Mouse (Mus musculus): ENCODE data around the gene 4930522H14Rik. TPM values are rescaled to one million over a fixed set of nuclear protein-coding genes. Genes with fewer than 3 reads are reported as not detected.
A peak's percentile ranks its signal among the peaks of the same experiment; 100 is the strongest.

4930522H14Rik gene
- total RNA-seq (2021): not detected

DNA sequence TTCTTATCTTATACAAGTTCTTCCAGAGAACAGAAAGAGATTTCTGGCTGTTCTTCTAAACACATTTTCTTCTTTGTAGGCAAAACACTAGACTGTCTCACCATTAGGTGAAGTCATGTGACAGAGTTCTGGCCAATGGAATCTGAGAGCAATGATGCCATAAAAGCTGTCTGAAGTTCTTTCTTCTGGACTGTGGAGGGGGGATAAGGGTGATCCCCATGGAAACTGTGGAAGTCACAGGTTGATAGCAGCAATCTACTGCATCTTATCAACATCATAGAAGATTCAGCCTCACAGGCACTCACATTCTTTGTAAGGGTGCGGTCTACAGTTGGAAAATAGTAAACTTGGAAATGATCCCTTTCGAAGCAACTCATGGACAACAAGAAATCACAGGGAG, at the start of gene 4930522H14Rik:
Gene 4930522H14Rik (minus strand): TSS at position 187 of the 400 bp plus-strand sequence.
- intact Hi-C loops (cut with DNase I): no loop called here
- DNase-seq: no peak

DNA sequence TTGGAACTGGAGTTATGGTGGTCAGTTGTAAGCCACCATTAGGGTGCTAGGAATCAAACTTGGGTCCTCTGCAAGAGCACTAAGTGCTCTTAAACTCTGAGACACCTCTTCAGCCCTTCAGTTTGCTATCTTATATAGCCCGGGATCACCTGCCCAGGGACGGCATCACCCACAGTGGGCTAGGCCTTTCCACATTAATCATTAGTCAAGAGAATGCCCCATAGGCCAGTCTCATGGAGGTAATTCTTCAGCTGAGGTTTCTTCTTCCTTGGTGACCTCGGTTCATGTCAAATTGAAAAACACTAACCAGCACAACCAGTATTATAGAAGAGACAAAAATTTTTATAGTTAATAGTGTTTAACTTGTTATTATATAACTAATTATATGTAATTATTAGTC, 47.3 kb upstream of the 4930522H14Rik start:
- intact Hi-C loops (cut with DNase I): loop anchor here (5.0 to 10.0 kb wide), 2 partner anchors 79 to 446 kb away; no protein-coding TSS in a partner anchor

DNA sequence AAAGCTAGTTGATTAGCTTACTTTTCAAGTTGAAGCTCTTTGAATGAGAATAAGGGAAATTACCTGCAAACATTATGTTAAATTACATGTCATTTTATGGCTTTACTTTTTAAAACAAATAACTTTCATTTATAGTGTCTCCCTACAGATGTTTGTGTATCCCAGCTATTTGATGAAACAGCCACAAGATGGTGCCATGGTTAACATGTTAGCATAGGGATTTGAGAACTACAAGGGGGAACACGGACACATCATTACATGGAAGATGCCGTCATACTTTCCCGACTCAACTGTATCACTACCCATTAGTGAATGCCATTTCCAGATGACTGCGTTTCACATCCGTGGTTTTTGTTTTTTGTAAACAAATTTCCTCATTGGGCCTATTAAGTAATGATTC, 45.8 kb upstream of the 4930522H14Rik start:
- intact Hi-C loops (cut with DNase I): loop anchor here (1.0 to 10.0 kb wide), 4 partner anchors 80 to 448 kb away; no protein-coding TSS in a partner anchor
- no peak for DNase-seq

More for the DNA sequence above, 47.3 kb upstream of the 4930522H14Rik start:
- DNase-seq: no peak

DNA sequence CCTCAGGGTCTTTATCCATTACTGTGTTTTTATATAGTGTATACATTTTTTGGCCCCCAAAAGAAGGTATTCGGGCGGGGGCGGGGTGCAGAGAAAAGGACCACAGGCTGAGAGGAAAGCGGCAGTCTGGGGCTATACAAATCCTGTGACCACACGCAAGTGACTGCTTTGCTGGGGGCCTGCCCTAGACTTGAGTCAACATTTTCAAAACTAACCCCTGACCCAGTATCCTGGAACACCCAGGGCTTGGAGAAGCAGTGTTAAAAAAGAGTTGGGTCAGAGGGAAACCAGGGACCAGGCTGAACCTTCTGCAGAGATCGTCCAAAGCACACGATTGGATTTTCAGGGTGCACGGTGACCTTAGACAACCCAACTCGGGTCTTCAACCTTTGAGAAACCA, 43.7 kb upstream of the 4930522H14Rik start:
- no peak for DNase-seq
- intact Hi-C loops (cut with DNase I): loop anchor here (5.0 to 10.0 kb wide), 2 partner anchors 82 to 450 kb away; no protein-coding TSS in a partner anchor

DNA sequence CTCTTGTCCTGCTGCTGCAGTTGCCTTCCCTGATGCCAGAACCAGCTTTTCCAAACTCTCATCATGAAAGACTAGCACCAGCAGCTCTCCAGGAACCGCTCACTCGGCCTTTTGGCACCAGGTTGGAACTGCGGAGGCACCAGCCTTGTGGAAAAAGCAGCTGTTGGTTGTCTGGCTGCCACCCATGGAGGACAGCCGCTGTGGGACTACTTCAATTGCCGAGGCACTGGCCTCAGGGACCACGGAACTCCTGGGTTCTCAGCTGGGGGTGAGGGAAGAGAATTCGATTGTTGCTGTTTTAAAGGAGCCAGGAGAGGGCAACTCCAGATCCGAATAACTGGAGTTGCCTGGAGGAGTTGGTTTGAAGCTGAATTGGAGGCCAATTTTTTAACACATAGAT, 43.2 kb upstream of the 4930522H14Rik start:
- intact Hi-C loops (cut with DNase I): loop anchor here (10.0 kb wide), 1 partner anchor 450 kb away; no protein-coding TSS in a partner anchor
- DNase-seq: no peak

DNA sequence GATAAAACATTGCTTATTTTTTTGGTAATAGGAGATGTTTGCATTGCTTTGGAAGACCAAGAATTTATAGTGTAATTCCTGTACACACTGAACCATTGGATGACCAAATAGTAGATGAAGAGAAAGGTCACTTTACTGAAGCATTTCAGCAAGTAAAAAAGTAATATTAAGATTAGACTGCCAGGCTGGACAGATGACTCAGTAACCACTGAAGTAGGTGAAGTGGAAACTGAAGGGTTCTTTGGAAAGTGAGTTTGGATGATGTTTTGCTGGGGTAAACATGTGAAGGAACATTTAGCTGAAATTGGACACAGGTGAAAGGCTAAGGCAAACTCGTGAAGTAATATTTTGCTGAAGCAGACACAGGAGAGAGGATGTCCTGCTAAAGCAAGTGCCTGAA, 41.5 kb upstream of the 4930522H14Rik start:
- intact Hi-C loops (cut with DNase I): loop anchor here (10.0 kb wide), 1 partner anchor 452 kb away; no protein-coding TSS in a partner anchor
- no peak for DNase-seq

DNA sequence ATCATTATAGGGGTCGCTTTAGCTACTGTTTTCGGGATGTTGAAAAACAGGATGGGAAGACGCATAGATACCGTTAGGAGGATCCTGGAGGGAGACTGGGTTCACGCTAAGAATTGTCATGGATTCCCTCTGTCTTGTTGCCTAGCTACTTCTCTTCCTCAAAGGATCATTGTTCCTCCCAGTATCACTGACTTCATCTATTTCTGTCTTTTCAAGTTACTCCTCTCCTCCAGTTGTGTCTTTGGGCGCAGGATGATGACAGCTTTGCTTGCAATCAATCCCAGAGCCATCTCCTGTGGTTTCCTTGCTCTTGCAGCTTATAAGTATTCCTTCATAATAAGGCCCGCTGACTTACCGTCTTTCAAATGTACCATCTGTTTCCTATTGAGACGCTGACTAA, 38.3 kb upstream of the 4930522H14Rik start:
- no peak for DNase-seq
- intact Hi-C loops (cut with DNase I): no loop called here

DNA sequence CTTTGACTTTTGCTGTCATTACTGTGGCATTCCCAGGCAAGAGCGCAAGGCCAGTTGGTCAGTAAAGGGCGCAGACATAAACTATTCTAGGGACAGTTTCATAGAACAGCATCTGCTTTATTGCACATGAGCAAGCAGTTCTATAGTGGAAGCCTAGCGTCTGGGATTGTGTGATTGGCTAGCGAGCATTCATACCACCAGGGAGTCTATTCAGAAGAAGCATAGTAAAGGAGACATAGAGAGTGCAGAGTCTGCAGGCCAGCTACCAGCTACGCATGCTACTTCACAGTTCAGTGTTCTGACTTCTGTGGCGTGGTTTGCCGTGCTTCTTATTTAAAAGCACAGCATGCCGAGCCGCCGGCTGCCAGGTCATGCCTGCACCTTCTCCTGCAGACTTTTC, 37.9 kb upstream of the 4930522H14Rik start:
- no peak for DNase-seq
- intact Hi-C loops (cut with DNase I): no loop called here

DNA sequence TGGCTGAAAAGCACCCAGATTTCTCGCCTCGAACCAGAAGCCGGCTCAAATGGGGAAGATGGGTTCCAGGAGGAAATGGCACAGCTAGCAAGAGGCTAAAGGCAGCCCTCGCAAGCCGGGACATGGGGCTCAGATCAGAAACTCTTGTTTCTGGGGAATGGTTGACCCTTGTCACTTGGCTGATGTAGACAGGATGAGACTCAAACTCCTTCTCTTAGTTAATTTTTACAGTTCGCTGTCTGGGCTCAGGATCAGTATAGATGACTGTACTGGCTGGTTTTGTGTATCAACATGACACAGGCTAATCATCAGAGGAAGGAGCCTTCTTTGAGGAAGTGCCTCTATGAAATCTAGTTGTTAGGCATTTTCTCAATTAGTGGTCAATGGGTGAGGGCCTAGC, 33.6 kb upstream of the 4930522H14Rik start:
- DNase-seq: no peak
- intact Hi-C loops (cut with DNase I): no loop called here

DNA sequence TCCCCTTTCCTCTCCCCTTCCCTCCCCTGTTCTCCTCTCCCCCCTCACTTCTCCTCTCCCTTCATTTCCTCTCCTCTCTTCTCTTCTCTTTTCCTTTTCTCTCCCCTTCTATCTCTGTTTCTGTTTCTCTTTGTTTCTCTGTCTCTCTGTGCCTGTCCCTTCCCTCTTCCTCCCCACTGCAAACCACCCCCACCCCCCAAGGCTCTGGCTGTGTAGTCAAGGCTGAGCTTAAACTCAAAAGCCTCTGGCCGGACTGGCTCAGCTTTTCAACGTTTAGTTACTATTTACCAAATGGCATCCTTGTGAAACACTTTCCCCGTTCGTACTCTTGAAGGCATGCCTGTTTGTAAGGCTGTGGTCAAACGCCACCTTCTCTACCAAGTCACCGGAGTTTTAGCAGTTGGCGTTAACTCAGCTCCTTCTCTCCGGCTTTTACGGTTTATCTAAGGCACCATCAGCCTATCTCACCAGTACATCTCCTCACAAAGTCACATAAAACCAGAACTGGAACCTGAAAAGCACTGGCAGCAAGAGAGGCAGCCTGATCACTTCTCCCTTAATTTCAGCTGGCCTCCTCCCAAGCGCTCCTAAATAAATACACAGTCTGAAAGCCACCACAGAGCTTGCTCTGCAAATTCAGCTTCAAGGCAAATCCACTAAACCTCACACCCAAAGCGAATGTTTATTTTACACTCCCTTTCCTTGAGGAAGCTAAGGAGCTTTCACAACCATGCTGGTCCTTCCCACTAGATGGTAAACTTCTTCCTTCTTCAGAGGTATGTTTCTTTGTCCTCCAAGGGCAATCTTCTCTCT, 19.4 kb upstream of the 4930522H14Rik start:
- DNase-seq: peak; percentile 4 to 7
- intact Hi-C loops (cut with DNase I): no loop called here

DNA sequence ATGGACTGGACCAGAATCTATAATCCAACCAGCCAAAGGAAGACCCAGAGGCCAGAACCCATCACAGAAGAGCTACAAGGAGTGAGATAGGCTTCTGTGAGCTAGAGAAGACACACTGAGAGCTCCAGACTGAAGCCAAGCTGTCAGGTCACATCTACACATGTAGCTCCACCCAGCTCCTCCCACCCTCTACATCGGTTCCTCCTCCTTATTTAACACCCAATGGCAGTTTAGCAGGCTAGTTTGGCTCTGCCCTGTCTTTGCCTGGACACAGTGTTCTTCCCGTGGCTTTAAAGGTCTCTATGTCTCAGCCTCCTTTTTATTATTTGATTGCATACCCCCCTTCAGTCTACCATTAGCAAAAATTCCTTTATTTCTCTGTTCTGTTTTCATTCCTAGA, 16.2 kb upstream of the 4930522H14Rik start:
- DNase-seq: no peak
- intact Hi-C loops (cut with DNase I): no loop called here

DNA sequence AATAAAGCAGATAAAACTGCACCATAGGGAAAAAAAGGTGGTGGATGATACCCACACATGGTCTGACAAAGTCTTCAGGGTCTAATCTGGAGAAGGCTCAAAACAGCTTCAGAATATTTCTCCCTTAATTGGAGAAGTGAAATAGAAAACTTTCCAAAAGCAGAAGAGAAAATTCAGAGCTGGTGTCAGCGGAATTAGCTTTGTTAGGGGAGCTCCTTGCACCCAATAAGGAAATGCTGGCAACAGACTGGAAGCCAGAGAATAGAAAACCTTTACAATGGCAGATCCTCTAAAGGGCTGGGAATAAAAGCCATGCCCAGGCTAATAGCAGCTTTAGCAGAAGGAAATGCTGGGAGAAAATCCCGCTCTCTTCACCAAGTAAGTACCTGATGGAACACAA, 15.4 kb upstream of the 4930522H14Rik start:
- no peak for DNase-seq
- intact Hi-C loops (cut with DNase I): no loop called here

DNA sequence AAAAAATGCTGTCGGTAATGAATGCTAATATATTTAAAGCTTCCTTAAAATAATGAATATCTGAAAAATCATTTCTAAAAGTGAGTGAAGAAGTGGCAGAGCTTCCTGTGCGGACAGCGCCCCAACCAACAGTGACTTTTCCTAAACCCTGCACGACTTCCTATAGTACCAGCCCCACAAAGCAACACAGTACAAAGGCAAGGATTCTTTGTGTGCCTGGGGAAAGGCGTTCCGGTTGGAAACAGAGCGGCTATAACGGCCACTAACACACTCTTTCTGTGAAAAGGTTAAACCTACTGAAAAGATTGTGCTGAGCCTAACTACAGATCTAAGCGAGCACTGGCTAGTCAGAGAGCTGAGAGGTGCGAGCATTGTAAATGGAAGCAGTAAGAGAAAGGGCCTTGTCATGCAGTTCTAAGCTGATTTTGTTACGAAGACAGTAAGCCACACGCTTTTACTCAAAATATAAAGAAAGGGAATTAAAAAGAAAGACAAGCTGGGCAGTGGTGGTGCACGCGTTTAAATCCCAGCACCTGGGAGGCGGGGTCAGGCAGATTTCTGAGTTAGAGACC, 766 bp downstream of the 4930522H14Rik start:
- no peak for DNase-seq
- intact Hi-C loops (cut with DNase I): no loop called here

DNA sequence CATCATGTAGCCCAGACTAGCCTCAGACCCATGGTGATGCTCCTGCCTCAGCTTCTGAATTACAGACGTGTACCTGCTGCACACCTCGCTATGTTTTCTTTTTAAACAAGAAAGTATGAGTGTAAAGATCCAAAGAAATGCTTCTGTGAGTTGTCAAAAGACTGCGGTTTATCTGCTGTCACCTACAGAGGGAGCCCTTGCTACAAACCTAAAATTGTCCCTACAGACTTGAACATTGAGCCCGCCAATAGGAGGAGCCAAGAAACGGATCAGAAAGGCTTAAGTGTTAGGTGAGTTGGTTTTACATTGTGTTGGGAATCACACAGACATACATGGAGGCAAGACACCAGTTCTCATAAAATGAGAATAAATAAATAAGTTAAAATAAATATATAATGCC, 26.2 kb downstream of the 4930522H14Rik start:
- intact Hi-C loops (cut with DNase I): loop anchor here (1.0 to 5.0 kb wide), 3 partner anchors 198 to 517 kb away; no protein-coding TSS in a partner anchor
- peak; percentile 45 to 57 for DNase-seq

DNA sequence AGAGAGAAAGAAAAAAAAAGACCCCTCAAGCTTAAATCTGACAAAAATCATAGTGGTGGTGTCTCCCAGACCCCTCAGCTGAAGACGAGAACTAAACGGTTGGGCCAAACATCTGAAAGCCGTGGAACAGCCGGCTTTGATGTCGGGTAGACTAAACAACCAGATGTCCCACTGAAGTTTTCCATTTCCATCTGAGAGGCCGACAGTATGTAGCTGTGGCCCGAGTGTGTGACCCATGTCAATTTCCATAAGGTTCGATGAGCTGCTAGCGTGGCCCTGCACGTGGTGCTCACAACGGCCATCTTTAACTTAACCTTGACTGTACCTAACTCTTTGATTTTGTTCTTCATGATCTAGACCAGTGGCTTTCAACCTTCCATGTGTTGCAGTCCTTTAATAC, 32.6 kb downstream of the 4930522H14Rik start:
- DNase-seq: no peak
- intact Hi-C loops (cut with DNase I): no loop called here

DNA sequence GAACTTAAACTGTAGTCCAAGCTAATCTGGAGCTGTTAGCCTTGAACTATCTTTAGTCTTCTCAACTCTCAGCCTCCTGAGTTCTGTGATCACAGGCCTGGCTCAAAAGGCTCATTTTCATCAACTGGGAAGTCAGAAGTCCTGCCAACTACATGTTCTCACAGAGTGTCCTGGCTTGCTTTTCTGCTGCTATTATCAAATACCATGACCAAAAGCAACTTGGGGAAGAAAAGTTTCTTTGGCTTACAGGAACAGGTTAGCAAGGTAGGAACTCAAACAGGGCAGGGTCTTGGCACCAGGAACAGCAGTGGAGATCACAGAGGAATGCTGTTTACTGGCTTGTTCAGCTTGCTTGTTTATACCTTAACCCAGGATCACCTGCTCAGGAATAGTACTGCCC, 37.5 kb downstream of the 4930522H14Rik start:
- intact Hi-C loops (cut with DNase I): no loop called here
- no peak for DNase-seq

DNA sequence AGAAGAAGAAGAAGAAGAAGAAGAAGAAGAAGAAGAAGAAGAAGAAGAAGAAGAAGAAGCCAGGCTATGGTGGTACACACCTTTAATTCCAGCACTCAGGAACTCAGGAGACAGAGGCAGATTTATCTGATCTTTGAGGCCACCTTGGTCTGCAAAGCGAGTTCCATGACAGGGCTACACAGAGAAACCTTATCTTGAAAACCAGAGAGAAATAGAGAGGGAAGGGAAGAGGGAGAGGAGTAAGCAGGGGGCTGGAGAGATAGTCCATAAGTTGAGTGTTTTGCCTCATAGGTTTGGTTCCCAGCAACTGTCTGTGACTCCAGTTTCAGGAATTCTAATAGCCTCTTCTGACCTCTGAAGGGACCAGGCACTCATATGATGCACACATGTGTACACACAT, 42.3 kb downstream of the 4930522H14Rik start:
- intact Hi-C loops (cut with DNase I): no loop called here
- no peak for DNase-seq

DNA sequence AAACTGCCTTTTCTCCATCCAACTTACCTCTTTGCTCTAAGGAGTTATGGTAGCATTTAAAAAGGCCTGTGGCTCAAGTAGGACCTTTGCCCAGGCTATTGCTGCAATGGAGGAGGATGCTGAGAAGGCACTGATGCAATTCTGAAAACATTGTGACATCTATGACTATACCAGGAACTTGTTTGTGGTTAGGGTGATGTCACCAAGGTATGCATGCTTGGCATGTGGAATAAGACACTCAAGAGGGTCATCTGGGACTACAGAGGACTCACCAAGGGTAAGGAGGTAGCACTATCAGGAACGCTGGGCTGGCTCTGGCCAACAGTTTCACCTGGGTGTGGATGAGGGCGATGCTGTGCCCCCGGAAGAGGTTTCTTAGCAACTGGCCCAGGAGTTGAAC, 46.5 kb downstream of the 4930522H14Rik start, which contains the start of gene Rnf11:
Gene Rnf11 (minus strand): TSS at position 108 of the 400 bp plus-strand sequence.
- intact Hi-C loops (cut with DNase I): no loop called here

DNA sequence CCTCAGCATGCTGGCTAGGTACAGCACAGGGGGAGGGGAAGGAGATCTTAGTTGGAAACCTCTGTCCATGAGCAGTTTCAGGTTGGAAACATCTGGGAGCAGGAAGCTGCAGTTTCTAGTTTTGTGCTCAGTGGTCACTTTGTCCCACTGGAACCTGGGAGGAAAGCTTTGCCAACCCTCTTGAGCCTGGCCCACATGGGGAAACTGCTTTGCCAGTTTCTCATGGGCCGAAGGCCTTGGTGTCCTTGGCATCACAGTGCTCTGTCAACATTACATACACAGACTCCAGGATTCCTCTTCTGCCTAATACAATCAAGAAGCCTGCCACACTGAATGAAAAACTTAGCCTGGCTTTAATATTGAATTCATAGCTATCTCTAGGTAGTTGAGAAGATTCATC, 48.4 kb downstream of the 4930522H14Rik start:
- no peak for DNase-seq
- intact Hi-C loops (cut with DNase I): no loop called here

More for the DNA sequence above, 46.5 kb downstream of the 4930522H14Rik start, which contains the start of gene Rnf11:
- no peak for DNase-seq

DNA sequence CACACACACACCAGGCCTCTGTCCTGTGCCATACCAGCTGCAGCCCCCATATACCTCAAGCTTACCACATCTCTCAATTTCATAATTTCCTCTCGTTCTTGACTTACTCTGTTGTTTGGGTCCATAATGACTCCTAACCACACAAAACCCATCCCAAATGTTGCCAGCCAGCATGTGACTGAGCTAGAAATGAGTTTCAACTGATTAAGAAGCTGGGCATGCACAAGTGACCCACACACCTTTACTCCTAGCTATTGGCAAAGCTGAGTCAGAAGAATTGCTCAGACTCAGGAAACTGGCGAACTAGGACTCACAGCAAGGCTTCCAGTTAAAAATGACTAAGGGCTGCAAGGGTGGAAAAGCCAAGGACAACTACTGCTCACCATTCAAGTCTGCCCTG, 49.7 kb downstream of the 4930522H14Rik start:
- intact Hi-C loops (cut with DNase I): no loop called here
- no peak for DNase-seq

DNA sequence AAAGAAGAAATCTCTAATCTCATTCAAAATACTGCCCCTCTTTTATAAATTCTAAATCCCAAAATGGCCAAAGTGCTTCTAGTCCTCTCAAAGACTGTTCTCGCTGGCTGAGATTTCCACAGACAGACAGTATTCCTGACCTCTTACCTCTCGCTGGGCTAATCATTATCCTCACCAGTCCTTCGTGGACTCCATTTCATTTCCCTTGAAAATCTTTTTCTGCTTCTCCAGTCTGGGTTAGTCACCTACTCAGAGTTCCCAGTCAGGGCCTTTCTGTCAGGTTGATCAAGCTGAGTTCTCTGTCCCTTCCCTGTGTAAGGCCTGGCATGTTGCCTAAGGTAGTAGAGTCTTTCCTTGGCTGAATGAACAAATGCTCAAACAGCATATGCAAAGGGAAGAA, 53.6 kb downstream of the 4930522H14Rik start:
- DNase-seq: no peak

More for the DNA sequence above, 53.6 kb downstream of the 4930522H14Rik start:
- intact Hi-C loops (cut with DNase I): loop anchor here (2.0 to 5.0 kb wide), 3 partner anchors 17 to 190 kb away; partner anchors contain the start of gene Cdkn2c
